Mouse (Mus musculus): ENCODE data around the gene Arl16. TPM values are rescaled to one million over a fixed set of nuclear protein-coding genes. Genes with fewer than 3 reads are reported as not detected.

Arl16 gene
- total RNA-seq, 2 experiments from 2014 or later: 56.7 to 61.6 TPM

DNA sequence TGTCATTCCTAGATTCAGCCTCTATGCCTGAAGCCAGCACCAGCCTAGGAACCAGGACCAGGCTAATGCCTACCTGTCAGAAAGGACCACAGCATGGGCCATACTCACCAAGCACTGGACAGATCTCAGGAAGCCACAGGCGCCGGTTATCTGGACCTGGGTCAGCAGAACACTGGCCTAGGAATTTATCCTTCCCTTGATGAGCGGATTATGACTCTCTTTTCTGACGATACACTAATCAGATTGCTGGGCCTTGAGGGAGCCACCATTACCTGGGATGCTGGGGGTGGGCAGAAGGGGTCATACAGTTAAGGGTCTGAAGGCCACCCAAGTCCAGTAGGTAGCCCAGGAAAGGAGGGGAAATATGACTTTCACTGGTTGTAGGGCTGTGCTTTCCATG is 14.1 kb downstream of the Arl16 start, which contains the start of gene Pde6g:
TSS of gene Pde6g (minus strand) at position 195 of the 400 bp plus-strand sequence.
- no peak for DNase-seq (ENCODE audit: low spot score in 2 of 2)

GRCm38 (mm10) chr11:120452246-120452645 is 15.2 kb downstream of the Arl16 start:
- no peak for DNase-seq (ENCODE audit: low spot score in 2 of 2)

DNA sequence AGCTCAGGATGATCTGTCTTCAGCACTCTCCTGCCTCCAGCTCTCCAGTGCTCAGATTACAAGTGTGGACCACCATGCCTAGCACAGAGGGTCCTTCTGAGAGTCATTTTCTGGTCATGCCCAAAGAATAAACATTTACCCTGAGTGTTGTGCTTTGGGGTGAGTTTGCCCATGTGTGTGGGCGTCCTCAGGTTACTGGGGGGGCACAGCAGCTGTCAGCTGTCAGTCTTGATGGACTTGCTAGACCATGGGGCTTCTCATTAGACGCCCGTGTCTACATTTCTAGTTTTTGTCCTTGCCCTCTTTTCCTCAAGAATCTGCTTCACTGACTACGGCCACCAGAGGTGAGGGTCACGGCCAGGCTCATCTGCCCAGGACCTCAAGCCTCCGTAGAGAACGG is 20.2 kb downstream of the Arl16 start:
- DNase-seq (ENCODE audit: low spot score in 2 of 2): no peak

GRCm38 (mm10) chr11:120445475-120445874 is 21.9 kb downstream of the Arl16 start:
- no peak for DNase-seq (ENCODE audit: low spot score in 2 of 2)

DNA sequence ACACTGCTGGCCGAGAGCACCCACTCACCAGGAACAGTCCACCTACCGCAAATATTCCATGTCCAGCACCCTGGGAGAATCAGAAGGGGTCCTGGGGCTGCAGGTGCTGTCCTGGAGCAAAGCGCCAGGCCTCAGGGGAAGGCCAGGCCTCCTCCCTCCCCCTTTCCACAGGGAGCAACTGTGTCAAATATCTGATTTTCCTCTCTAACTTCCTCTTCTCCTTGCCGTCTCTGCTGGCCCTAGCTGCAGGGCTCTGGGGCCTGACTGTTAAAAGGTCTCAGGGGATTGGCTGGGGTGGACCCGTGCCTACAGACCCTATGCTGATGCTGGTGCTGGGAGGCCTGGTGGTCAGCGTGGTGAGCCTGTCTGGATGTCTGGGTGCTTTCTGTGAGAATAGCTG is 23.3 kb downstream of the Arl16 start:
- DNase-seq (ENCODE audit: low spot score in 2 of 2): no peak

DNA sequence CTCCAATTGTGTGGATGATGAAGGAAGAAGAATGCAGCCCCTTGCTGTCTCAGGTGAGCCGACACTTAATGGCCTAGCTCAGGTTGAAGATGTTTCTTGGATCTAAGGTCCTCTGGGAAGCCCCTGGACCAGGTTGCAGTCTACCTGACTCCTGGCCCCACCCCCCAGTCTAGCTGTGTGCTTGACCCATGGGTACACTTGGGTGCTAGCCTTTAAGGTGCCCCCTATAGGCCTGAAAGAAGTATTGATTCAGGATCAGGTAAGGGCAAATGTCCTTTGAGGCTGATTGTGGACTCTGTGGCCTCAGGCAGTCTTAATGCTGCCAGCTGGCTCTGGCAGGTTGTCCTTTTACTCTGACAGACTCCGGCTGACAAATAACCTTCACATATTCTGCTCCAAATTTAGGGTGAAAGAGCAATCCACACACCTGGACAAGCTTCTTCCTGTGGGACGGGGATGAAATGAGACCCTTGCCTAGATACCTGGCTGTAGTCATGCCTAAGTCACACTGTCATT is 24.6 kb downstream of the Arl16 start:
- DNase-seq (ENCODE audit: low spot score in 2 of 2): no peak

DNA sequence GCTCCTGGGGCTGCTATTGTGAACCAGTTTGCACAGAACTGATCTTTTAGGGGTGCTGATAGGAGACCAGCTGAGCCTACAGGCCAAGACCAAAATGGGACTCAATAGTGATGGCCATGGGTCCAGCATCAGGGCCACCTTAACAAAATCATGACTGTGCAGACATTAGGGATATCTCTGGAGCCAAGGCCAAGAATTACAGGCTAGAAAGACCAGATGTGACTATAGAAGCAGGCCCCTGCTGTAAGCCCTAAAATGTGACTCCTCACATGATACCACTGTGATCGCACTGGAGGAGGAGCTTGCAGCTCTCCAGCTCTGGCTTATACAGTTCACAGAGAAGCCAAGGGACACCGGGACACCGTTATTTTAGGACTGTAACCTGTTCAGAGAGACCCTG is 25.1 kb downstream of the Arl16 start, which contains the start of gene Tspan10:
TSS of gene Tspan10 (plus strand) at position 301 of the 400 bp plus-strand sequence.
- DNase-seq (ENCODE audit: low spot score in 2 of 2): no peak

- DNase-seq (ENCODE audit: low spot score in 2 of 2): no peak
These were observed 29.5 kb downstream of the Arl16 start for GRCm38 (mm10) chr11:120437857-120438385.

DNA sequence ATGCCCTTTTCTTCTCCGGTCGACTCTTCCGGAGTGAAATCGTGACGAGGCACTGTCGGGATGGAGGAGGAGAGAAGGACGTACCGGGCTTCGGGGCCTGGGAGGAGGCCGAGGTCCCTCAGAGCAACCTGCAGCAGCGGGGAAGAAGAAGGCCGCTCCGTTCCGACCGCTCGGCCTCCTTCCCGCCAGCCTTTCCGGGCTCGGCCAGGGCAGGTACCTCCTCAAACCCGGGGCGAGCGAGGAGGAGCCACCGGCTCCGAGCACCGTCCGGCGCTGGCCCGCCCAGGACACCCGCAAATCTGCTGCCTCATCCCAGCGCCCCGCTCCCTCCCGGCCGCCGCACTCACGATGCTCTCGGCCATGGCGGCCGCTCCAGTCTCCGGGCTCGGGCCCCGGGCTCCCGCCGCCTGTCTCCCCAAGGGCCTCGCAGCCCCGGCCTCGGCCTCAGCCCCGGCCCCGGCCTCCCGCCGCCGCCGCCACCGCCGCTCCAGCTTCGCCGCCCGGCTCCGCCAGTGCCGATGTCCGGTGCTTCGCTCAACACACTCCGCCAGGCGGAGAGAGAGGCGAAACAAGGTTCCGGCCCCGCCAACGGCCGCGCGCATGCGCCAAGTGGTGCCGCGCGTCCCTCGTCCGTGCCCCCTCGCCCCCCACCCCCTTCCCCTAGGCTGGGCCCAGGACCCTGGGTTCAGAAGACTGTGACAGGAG is 30.1 kb downstream of the Arl16 start, which contains the start of gene Nploc4:
TSS of gene Nploc4 (minus strand) at position 557 of the 705 bp plus-strand sequence.
- peak; percentile 86 to 89 for DNase-seq (ENCODE audit: low spot score in 2 of 2)

- no peak for DNase-seq (ENCODE audit: low spot score in 2 of 2)
These were observed 40.7 kb downstream of the Arl16 start for GRCm38 (mm10) chr11:120426727-120427126.

GRCm38 (mm10) chr11:120423569-120424295 is 43.7 kb downstream of the Arl16 start:
- peak; percentile 49 to 64 for DNase-seq (ENCODE audit: low spot score in 2 of 2)

DNA sequence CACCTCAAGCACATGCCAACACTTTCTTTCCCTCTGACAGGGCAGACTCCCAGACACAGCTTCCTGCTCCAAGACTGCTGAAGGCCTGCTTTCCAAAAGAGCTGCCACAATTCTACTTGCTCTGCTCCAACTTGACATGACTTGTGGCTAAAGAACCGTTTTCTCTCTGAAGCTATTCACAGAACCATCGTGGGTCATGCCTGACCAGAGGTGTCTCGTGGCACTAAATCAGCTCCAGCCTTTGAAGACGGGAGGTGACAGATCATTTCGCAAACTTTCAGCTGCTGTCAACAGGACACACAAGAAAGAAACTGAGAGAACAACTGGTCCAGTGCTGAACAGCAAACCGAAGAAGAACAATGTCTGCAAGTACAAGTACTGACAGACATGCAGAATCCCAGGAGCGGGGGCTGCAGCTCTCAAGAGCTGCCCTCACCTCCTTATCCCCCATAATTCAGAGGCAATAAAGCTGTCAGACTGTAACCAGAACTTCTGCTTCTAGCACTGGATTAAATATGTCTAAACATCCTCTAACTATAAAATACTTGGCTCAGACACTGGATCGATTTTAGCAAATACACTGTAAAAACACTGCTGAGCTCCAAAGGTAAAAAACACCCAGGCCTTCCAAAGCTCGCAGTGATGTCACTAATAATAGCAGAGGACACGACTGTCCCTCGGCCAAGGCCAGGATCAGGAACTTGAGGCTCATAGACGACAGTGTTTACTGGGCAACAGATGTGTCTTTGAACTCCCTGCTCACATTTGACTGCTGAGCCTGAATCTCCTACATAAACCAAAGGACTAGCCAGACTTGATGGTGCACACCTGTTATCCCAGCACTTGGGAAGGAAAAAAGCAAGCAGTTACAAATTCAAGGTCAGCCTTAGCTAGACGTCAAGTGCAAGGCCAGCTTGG is 44.5 kb downstream of the Arl16 start:
- DNase-seq (ENCODE audit: low spot score in 2 of 2): no peak

- DNase-seq (ENCODE audit: low spot score in 2 of 2): no peak
These were observed 48.8 kb downstream of the Arl16 start for GRCm38 (mm10) chr11:120418592-120418991.

- no peak for DNase-seq (ENCODE audit: low spot score in 2 of 2)
These were observed 49.6 kb downstream of the Arl16 start for GRCm38 (mm10) chr11:120417852-120418251.

Other genes with a start within 250 kb of the Arl16 start
- gene Bahcc1, start 234.7 kb downstream of the Arl16 start, total RNA-seq (2021): 10 to 100 TPM; 20.3 to 20.7 TPM
- gene Actg1, start 119.1 kb downstream of the Arl16 start, total RNA-seq (2021): 1,000 to 10,000 TPM; 1,835 to 1,925 TPM
- under 1 TPM; 0.48 to 0.67 TPM for gene Fscn2, start 106.1 kb downstream of the Arl16 start, total RNA-seq (2021)
- gene Faap100, start 88.8 kb downstream of the Arl16 start, total RNA-seq (2021): 10 to 100 TPM; 31.9 to 38.1 TPM
- gene Nploc4, start 29.9 kb downstream of the Arl16 start, total RNA-seq (2021): 10 to 100 TPM; 64.4 to 65.6 TPM
- gene Tspan10, start 25.0 kb downstream of the Arl16 start, total RNA-seq (2021): 1 to 10 TPM in 1 of 2 experiments, not detected in 1; 1.4 TPM
- under 1 TPM in 1 of 2 experiments, not detected in 1; 0.43 TPM for gene Pde6g, start 14.1 kb downstream of the Arl16 start, total RNA-seq (2021)
- gene Oxld1, start 9.5 kb downstream of the Arl16 start, total RNA-seq (2021): 10 to 100 TPM; 14.5 to 15.9 TPM
- 10 to 100 TPM; 22.5 to 22.7 TPM for gene Ccdc137, start 9.5 kb downstream of the Arl16 start, total RNA-seq (2021)
- 10 to 100 TPM; 71.3 to 73.5 TPM for gene Mrpl12, start 17.0 kb upstream of the Arl16 start, total RNA-seq (2021)
- 10 to 100 TPM; 25.6 to 27.2 TPM for gene Slc25a10, start 24.2 kb upstream of the Arl16 start, total RNA-seq (2021)
- gene Gcgr, start 63.1 kb upstream of the Arl16 start, total RNA-seq (2021): under 1 TPM; 0.28 to 0.36 TPM
- gene Mcrip1, start 82.1 kb upstream of the Arl16 start, total RNA-seq (2021): 10 to 100 TPM; 86.1 to 89.0 TPM
- gene Ppp1r27, start 83.5 kb upstream of the Arl16 start, total RNA-seq (2021): not detected
- 100 to 1,000 TPM; 142 to 157 TPM for gene P4hb, start 105.6 kb upstream of the Arl16 start, total RNA-seq (2021)
- 100 to 1,000 TPM; 366 to 384 TPM for gene Arhgdia, start 114.0 kb upstream of the Arl16 start, total RNA-seq (2021)
- gene Alyref, start 130.8 kb upstream of the Arl16 start, total RNA-seq (2021): 10 to 100 TPM; 69.3 to 77.0 TPM
- 10 to 100 TPM; 88.0 to 96.5 TPM for gene Anapc11, start 130.8 kb upstream of the Arl16 start, total RNA-seq (2021)
- gene Npb, start 140.9 kb upstream of the Arl16 start, total RNA-seq (2021): 1 to 10 TPM; 2.3 to 2.7 TPM
- gene Pcyt2, start 150.3 kb upstream of the Arl16 start, total RNA-seq (2021): 100 to 1,000 TPM; 150 TPM
- gene Sirt7, start 157.6 kb upstream of the Arl16 start, total RNA-seq (2021): 10 to 100 TPM; 35.0 to 35.4 TPM
- gene Mafg, start 166.0 kb upstream of the Arl16 start, total RNA-seq (2021): 10 to 100 TPM; 85.5 to 89.8 TPM
- 1 to 10 TPM; 4.7 to 5.1 TPM for gene Pycr1, start 176.2 kb upstream of the Arl16 start, total RNA-seq (2021)
- 1 to 10 TPM; 3.0 to 3.5 TPM for gene Myadml2, start 180.6 kb upstream of the Arl16 start, total RNA-seq (2021)
- 10 to 100 TPM in 1 of 2 experiments, 1 to 10 TPM in 1; 7.9 to 10.2 TPM for gene Notum, start 193.6 kb upstream of the Arl16 start, total RNA-seq (2021)
- 10 to 100 TPM; 54.2 to 58.9 TPM for gene Aspscr1, start 205.4 kb upstream of the Arl16 start, total RNA-seq (2021)
- 10 to 100 TPM; 26.8 to 28.9 TPM for gene Cenpx, start 246.1 kb upstream of the Arl16 start, total RNA-seq (2021)
- 10 to 100 TPM; 56.0 to 58.2 TPM for gene Lrrc45, start 246.3 kb upstream of the Arl16 start, total RNA-seq (2021)